Mouse (Mus musculus) forebrain, postnatal 0 days (tissue): ENCODE measurements at regions not wholly inside any gene's neighbourhood (a gene's known extent, or its start where the extent isn't known, plus 50 kb on each side); places are given as distances from the start of the nearest gene placed in this dataset.
"Not testable (repeated sequence)": the region's sequence is repeated elsewhere in the genome, so short reads cannot be mapped to it uniquely, and the experiment has no call there.

Source experiments
- ATAC-seq: fragments of 200-750 bp; cut with Nextera tagmentation; 2 replicates; pipeline ENCODE4 v1.8.0; 2017; ENCODE audit warnings: mild to moderate bottlenecking, moderate library complexity
- DNase-seq: peaks from one replicate; pipeline ENCODE4 v3.0.0-alpha.2; 2015
- H3K27ac ChIP-seq: fragments of 300-500 bp; sonication (generic); 2 replicates; pipeline ENCODE4 v1.5.1; 2014; ENCODE audit warnings: low read depth, mild to moderate bottlenecking, antibody characterized with exemption, low read length, moderate library complexity, mixed read lengths
- H3K27me3 ChIP-seq: fragments of 300-500 bp; sonication (generic); 2 replicates; pipeline ENCODE4 v1.6.1; 2014; ENCODE audit warnings: mild to moderate bottlenecking, low read length, mixed read lengths; ENCODE audit not compliant: insufficient read depth
- H3K36me3 ChIP-seq: fragments of 300-500 bp; sonication (generic); 2 replicates; pipeline ENCODE4 v1.6.1; 2014; ENCODE audit warnings: mild to moderate bottlenecking, moderate library complexity; ENCODE audit not compliant: insufficient read depth
- H3K4me1 ChIP-seq: fragments of 300-500 bp; sonication (generic); 2 replicates; pipeline ENCODE4 v1.6.1; 2014; ENCODE audit warnings: antibody characterized with exemption; ENCODE audit not compliant: insufficient read depth
- H3K4me2 ChIP-seq: fragments of 300-500 bp; sonication (generic); 2 replicates; pipeline ENCODE4 v1.6.1; 2014; ENCODE audit warnings: low read depth, mild to moderate bottlenecking, moderate library complexity
- H3K4me3 ChIP-seq: fragments of 300-500 bp; sonication (generic); 2 replicates; pipeline ENCODE4 v1.5.1; 2014; ENCODE audit warnings: low read depth, low read length, mixed read lengths
- H3K9ac ChIP-seq: fragments of 300-500 bp; sonication (generic); 2 replicates; pipeline ENCODE4 v1.6.1; 2014; ENCODE audit warnings: mild to moderate bottlenecking
- H3K9me3 ChIP-seq: fragments of 300-500 bp; sonication (generic); 2 replicates; pipeline ENCODE4 v1.6.1; 2016; ENCODE audit warnings: low read length
- CTCF ChIP-seq: sonication (generic); IDR thresholded peaks from 2 replicates; pipeline ENCODE4 v1.5.1; 2016; ENCODE audit warnings: antibody characterized with exemption, control low read depth, low read depth
- WGBS: fragments of 180-500 bp; shearing (Covaris S2); extraction: QIAGEN DNeasy Blood & Tissue Kit; methylation state at CpG from one replicate; pipeline ENCODE4 v1.1.7; 2014; 5-methylcytosine and 5-hydroxymethylcytosine counted together

DNA sequence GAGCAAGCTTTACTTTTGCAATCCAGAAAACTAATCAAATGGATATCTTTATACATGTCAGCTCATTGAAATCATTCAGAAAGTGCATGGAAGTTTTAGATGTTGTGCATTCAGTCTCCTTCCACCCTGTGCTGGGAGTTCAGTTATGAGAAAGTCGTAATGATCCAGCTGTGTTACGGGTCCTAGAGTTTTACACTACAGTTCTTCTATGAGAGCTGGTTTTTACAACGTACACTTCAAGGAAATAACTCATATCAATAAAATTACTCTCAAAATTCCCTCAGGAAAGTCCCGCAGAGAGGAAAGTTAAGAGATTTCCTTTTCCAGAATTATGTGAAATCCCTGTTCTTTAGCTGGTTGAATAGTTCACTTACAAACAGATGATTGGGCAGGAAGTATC is 418.1 kb upstream of the Slc10a2 start:
- no peak overlapping the region for H3K4me2 ChIP-seq
- no peaks in the 10 kb centered on the region for H3K27me3 ChIP-seq
- no peaks in the 10 kb centered on the region for H3K4me1 ChIP-seq
- no peak overlapping the region for H3K9ac ChIP-seq
- no peak for ATAC-seq
- no peak for DNase-seq
- H3K4me3 ChIP-seq, result no peak overlapping the region
- H3K9me3 ChIP-seq, result no peaks in the 10 kb centered on the region
- no peak for TF ChIP-seq CTCF
- 84% methylated on average over 4 of the region's 4 CpGs for WGBS
- no peak overlapping the region for H3K27ac ChIP-seq
- H3K36me3 ChIP-seq, result no peaks in the 10 kb centered on the region

DNA sequence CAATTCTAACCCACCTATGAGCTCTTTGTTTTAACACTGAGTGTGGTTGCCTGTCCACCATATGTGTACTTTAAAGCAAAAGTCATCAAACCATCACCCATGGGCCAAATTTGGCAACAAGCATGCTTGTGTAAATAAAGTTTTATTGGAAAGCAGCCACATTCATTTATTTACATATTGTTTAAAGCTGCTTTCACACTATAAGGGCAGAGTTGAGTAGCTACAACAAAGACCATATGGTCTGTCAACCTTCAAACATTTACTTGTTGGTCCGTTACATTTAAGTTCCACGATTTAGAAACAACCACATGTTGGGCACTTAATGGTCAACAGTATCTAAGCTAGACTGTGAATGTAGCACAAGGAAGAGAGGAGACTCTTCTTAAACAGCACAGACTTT is 390.7 kb upstream of the Slc10a2 start:
- TF ChIP-seq CTCF, result no peak
- Histone ChIP-seq H3K27ac (no peak overlapping the region), H3K4me2 (no peak overlapping the region), H3K4me3 (no peak overlapping the region), H3K9me3 (no peaks in the 10 kb centered on the region), H3K36me3 (no peaks in the 10 kb centered on the region), H3K9ac (no peak overlapping the region), H3K27me3 (no peaks in the 10 kb centered on the region), H3K4me1 (no peaks in the 10 kb centered on the region)
- WGBS, result 83% methylated on average over 2 of the region's 2 CpGs
- ATAC-seq, result no peak
- no peak for DNase-seq

DNA sequence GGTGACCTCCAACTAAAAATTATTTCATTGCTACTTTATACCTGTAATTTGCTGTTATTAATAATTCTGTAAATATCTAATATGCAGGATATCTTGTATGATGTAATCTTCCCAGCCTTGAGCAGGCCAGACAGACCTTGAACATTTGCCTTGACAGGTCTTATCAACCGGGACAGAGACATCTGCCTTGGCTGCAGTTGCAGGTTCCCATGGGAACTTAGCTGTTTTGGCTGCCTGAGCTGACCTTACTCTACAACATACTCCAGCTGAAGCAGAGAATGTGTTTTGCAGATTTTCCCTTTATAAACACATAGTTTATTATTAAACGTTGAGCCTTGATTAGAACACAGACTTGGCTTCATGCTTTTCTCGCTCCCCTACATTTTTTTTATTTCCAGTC is 385.3 kb upstream of the Slc10a2 start:
- Histone ChIP-seq H3K4me3 (no peak overlapping the region), H3K36me3 (no peaks in the 10 kb centered on the region), H3K27ac (no peak overlapping the region), H3K4me1 (no peaks in the 10 kb centered on the region), H3K27me3 (no peaks in the 10 kb centered on the region), H3K9me3 (no peaks in the 10 kb centered on the region), H3K9ac (no peak overlapping the region), H3K4me2 (no peak overlapping the region)
- TF ChIP-seq CTCF, result no peak
- DNase-seq (no peak), ATAC-seq (no peak)
- 89% methylated on average over 3 of the region's 3 CpGs for WGBS

GRCm38 (mm10) chr8:5482938-5483337 is 377.8 kb upstream of the Slc10a2 start:
- Histone ChIP-seq H3K4me2 (no peak overlapping the region), H3K9me3 (no peaks in the 10 kb centered on the region), H3K27me3 (no peaks in the 10 kb centered on the region), H3K4me1 (no peaks in the 10 kb centered on the region), H3K27ac (no peak overlapping the region), H3K36me3 (no peaks in the 10 kb centered on the region), H3K4me3 (no peak overlapping the region), H3K9ac (no peak overlapping the region)
- 62% methylated on average over 1 of the region's 1 CpGs for WGBS
- no peak for DNase-seq
- no peak for ATAC-seq
- TF ChIP-seq CTCF, result no peak

- Histone ChIP-seq H3K4me3 (no peak overlapping the region), H3K27me3 (no peaks in the 10 kb centered on the region), H3K9ac (no peak overlapping the region), H3K36me3 (no peaks in the 10 kb centered on the region), H3K4me1 (no peaks in the 10 kb centered on the region), H3K4me2 (no peak overlapping the region), H3K9me3 (no peaks in the 10 kb centered on the region), H3K27ac (no peak overlapping the region)
- ATAC-seq (no peak), DNase-seq (peak; percentile 1)
- no peak for TF ChIP-seq CTCF
These were observed 367.8 kb upstream of the Slc10a2 start for GRCm38 (mm10) chr8:5472999-5473398.

DNA sequence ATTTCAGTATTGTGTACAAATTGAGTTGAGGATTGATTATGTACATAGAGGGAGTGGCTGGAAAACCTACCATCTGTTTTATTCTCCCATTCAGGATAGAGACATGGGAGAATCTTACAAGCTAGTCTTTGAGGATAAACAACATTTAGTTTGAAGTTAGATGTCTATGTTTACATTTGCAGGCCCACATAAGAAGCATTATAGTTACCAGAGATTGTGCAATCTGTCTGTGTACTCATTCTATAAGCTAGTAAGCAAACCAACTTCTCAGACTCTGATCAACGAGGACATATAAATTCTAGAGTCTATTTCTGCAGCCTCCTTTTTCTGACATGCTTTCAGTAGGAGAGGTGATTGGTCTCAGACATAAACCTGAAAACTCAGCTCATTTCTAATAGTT is 367.4 kb upstream of the Slc10a2 start:
- TF ChIP-seq CTCF, result no peak
- no peak overlapping the region for H3K9ac ChIP-seq
- H3K4me2 ChIP-seq, result no peak overlapping the region
- no peak overlapping the region for H3K27ac ChIP-seq
- no peaks in the 10 kb centered on the region for H3K9me3 ChIP-seq
- H3K4me1 ChIP-seq, result no peaks in the 10 kb centered on the region
- 67% methylated on average over 1 of the region's 1 CpGs for WGBS
- DNase-seq, result no peak
- H3K27me3 ChIP-seq, result no peaks in the 10 kb centered on the region
- H3K36me3 ChIP-seq, result no peaks in the 10 kb centered on the region
- no peak for ATAC-seq
- H3K4me3 ChIP-seq, result no peak overlapping the region

- no peak overlapping the region for H3K4me2 ChIP-seq
These were observed 352.5 kb upstream of the Slc10a2 start for GRCm38 (mm10) chr8:5457619-5458018.

GRCm38 (mm10) chr8:5453469-5453868 is 348.3 kb upstream of the Slc10a2 start:
- Histone ChIP-seq H3K9me3 (no peaks in the 10 kb centered on the region), H3K27me3 (no peaks in the 10 kb centered on the region), H3K4me1 (no peaks in the 10 kb centered on the region), H3K4me2 (no peak overlapping the region), H3K4me3 (no peak overlapping the region), H3K36me3 (no peaks in the 10 kb centered on the region), H3K9ac (no peak overlapping the region), H3K27ac (no peak overlapping the region)
- ATAC-seq, result no peak
- TF ChIP-seq CTCF, result no peak
- DNase-seq, result no peak
- WGBS, result 91% methylated on average over 4 of the region's 4 CpGs

More at GRCm38 (mm10) chr8:5457619-5458018, 352.5 kb upstream of the Slc10a2 start:
- no peak overlapping the region for H3K27ac ChIP-seq
- no peaks in the 10 kb centered on the region for H3K4me1 ChIP-seq
- H3K27me3 ChIP-seq, result no peaks in the 10 kb centered on the region
- no peaks in the 10 kb centered on the region for H3K9me3 ChIP-seq
- no peak overlapping the region for H3K4me3 ChIP-seq
- TF ChIP-seq CTCF, result no peak
- H3K36me3 ChIP-seq, result no peaks in the 10 kb centered on the region
- DNase-seq (no peak), ATAC-seq (no peak)
- H3K9ac ChIP-seq, result no peak overlapping the region
- 97% methylated on average over 1 of the region's 1 CpGs for WGBS

GRCm38 (mm10) chr8:5442243-5442642 is 337.1 kb upstream of the Slc10a2 start:
- H3K36me3 ChIP-seq, H3K27me3 ChIP-seq, H3K9me3 ChIP-seq, DNase-seq, ATAC-seq, H3K9ac ChIP-seq, H3K4me1 ChIP-seq, H3K4me3 ChIP-seq, H3K4me2 ChIP-seq, H3K27ac ChIP-seq: not testable (repeated sequence)
- WGBS, result 90% methylated on average over 5 of the region's 5 CpGs

GRCm38 (mm10) chr8:5440404-5440803 is 335.3 kb upstream of the Slc10a2 start:
- 84% methylated on average over 3 of the region's 3 CpGs for WGBS
- not testable (repeated sequence) for H3K4me2 ChIP-seq, H3K9me3 ChIP-seq, H3K27ac ChIP-seq, H3K9ac ChIP-seq, H3K4me3 ChIP-seq, H3K27me3 ChIP-seq, H3K36me3 ChIP-seq, ATAC-seq, H3K4me1 ChIP-seq, DNase-seq
